Mouse (Mus musculus): Measurements from ENCODE around the gene Car8. TPM values are rescaled to one million over a fixed set of nuclear protein-coding genes. Genes with fewer than 3 reads are reported as not detected.

Gene Car8
- total and polyA plus RNA-seq, 3 experiments: 0.31 TPM; not detected in 1

DNA sequence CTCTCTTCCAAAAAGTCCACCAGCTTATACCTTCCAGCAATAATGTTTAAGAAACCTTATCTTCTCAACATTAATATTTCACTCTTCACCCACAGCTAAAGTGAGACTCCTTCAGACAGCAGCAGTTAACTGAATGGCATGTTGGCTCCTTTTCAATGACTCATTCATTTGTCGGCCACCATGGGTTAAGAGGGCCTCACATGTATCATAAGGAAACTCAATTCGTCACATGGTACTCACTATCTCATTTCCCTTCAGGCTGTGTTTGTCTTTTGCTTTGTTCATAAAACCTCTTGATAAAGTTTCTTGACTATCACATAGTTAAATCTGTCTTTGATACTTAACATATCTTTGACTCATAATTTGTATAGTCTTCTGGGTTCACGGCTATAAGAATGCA is 20.8 kb downstream of the Car8 start (continued):
- TF ChIP-seq UBTF (IDR thresholded peaks at IDR 0.05; ENCODE audit: borderline replicate concordance, insufficient read depth, low read depth, low read length): no peak
- TF ChIP-seq SMC3 (IDR thresholded peaks at IDR 0.05; ENCODE audit: low read depth, low read length): no peak
- TF ChIP-seq NRF1 (IDR thresholded peaks at IDR 0.05; ENCODE audit: insufficient read depth, low read depth, low read length, poor library complexity, severe bottlenecking): no peak
- no peak for TF ChIP-seq CTCF (IDR thresholded peaks at IDR 0.05 in 2 of 3, conservative IDR thresholded peaks at IDR 0.05 in 1 of 3; ENCODE audit: control insufficient read depth in 1 of 3, insufficient read depth in 1 of 3, low read depth in 2 of 3, low read length in 3 of 3, poor library complexity in 1 of 3, severe bottlenecking in 1 of 3)
- peak; percentile 80 for TF ChIP-seq MYC (IDR thresholded peaks at IDR 0.05; ENCODE audit: low read depth, low read length)
- 0 out of 2 replicates have a peak, but pooled peaks have one; percentile 35 for TF ChIP-seq HCFC1 (IDR thresholded peaks at IDR 0.05; ENCODE audit: low read depth, low read length)
- no peak for TF ChIP-seq NELFE (IDR thresholded peaks at IDR 0.05; ENCODE audit: low read depth, low read length)
- peak; percentile 12; the same call in 1 of the 2 replicates for TF ChIP-seq TAL1 (IDR thresholded peaks at IDR 0.05; ENCODE audit: low read length)
- no peak for TF ChIP-seq ZNF384 (IDR thresholded peaks at IDR 0.05; ENCODE audit: low read depth, low read length)
- peak; percentile 35; the same call in 1 of the 2 replicates for TF ChIP-seq MXI1 (IDR thresholded peaks at IDR 0.05; ENCODE audit: low read depth, low read length)
- TF ChIP-seq USF1 (IDR thresholded peaks at IDR 0.05; ENCODE audit: low read depth, low read length): peak; percentile 87
- TF ChIP-seq ZKSCAN1 (IDR thresholded peaks at IDR 0.05; ENCODE audit: low read depth, low read length): no peak

GRCm38 (mm10) chr4:8217272-8217671 is 21.6 kb downstream of the Car8 start:
- Histone ChIP-seq H3K4me1 (ENCODE audit: control insufficient read depth in 1 of 2, insufficient read depth in 2 of 2, low read length in 2 of 2) (peaks cover 9 to 22% of the 10 kb centered on the region in 2 experiments), H3K27me3 (ENCODE audit: control insufficient read depth in 1 of 2, insufficient read depth in 2 of 2, low read length in 2 of 2) (no peaks in the 10 kb centered on the region), H3K36me3 (ENCODE audit: control insufficient read depth in 1 of 2, insufficient read depth in 2 of 2, low read length in 2 of 2) (peaks cover 0 to 19% of the 10 kb centered on the region in 2 experiments; a peak in 2 of 4 replicates), H3K27ac (ENCODE audit: control insufficient read depth, low read depth, low read length) (peak overlapping the region; percentile 74), H3K9ac (ENCODE audit: control insufficient read depth, low read depth, low read length, poor library complexity, severe bottlenecking) (peak overlapping the region; percentile 21; the same call in 1 of the 2 replicates), H3K9me3 (replicated peaks; ENCODE audit: insufficient read depth, low read length) (no peaks in the 10 kb centered on the region), H3K4me3 (ENCODE audit: control insufficient read depth in 1 of 2, insufficient read depth in 1 of 2, low read depth in 2 of 2, low read length in 2 of 2) (peak overlapping the region in 1 of 2 experiments; percentile 25; a peak in 2 of 4 replicates), H3K79me2 (ENCODE audit: control insufficient read depth, insufficient read depth, low read length, poor library complexity) (no peaks in the 10 kb centered on the region)
- peak; percentile 60 for DNase-seq (ENCODE audit: low read depth, low spot score)
- TF ChIP-seq GATA1 (IDR thresholded peaks at IDR 0.05; ENCODE audit: low read depth, low read length) (peak; percentile 62), ETS1 (IDR thresholded peaks at IDR 0.05; ENCODE audit: low read depth, low read length) (no peak), EP300 (IDR thresholded peaks at IDR 0.05; ENCODE audit: low read depth in 1 of 2, low read length in 2 of 2) (peak in 1 of 2 experiments; percentile 24; a peak in 1 of 4 replicates), POLR2AphosphoS2 (IDR thresholded peaks at IDR 0.05; ENCODE audit: low read length) (no peak), CHD1 (IDR thresholded peaks at IDR 0.05; ENCODE audit: low read depth, low read length) (no peak), NELFE (IDR thresholded peaks at IDR 0.05; ENCODE audit: low read depth, low read length) (no peak), UBTF (IDR thresholded peaks at IDR 0.05; ENCODE audit: borderline replicate concordance, insufficient read depth, low read depth, low read length) (no peak), MAZ (IDR thresholded peaks at IDR 0.05; ENCODE audit: low read depth, low read length) (no peak), MYB (IDR thresholded peaks at IDR 0.05; ENCODE audit: low read depth, low read length) (no peak), TBP (IDR thresholded peaks at IDR 0.05; ENCODE audit: low read depth, low read length) (0 out of 2 replicates have a peak, but pooled peaks have one; percentile 34), POLR2AphosphoS5 (IDR thresholded peaks at IDR 0.05; ENCODE audit: borderline replicate concordance, low read depth, low read length) (no peak)

Data from MEL (cell line).